Mouse (Mus musculus) effector memory CD4-positive, alpha-beta T cell, adult 5 months (primary cell): ENCODE measurements around the gene Zfp472. TPM values are rescaled to one million over a fixed set of nuclear protein-coding genes. Genes with fewer than 3 reads are reported as not detected.

ENCODE experiments used
- polyA plus RNA-seq: library from polyadenylated mRNA; unstranded; fragments of 100-300 nt; shearing (Covaris generic); gene quantifications from one replicate; pipeline ENCODE4 v1.2.1, GENCODE M21; 2017

The Zfp472 gene
- 12.3 TPM for polyA plus RNA-seq

GRCm38 (mm10) chr17:32965623-32966290 is at the start of gene Zfp472:
Zfp472 (plus strand) TSS chr17:32965814.

DNA sequence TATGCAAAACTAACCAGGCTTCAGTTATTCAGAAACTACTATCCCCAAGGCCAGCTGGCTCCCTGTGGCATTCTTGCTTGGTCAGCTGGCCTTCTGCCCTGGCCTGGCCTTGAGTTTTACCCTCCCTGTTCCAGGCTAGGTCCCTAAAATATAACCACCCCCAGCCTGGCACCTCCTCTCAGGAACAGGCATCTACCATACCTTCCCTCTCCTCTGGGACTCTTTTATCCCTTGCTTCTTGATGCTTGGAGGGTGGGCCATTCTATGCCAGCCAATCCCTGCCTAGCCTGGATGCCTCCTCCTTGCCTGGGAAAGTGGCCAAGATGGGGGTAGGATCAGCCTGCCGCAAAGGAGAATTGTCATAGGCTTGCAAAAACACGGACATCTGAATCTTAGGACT is 48.5 kb upstream of the Zfp472 start, which contains the start of gene Cyp4f14:
Gene Cyp4f14 (minus strand): TSS at position 212 of the 400 bp plus-strand sequence.

GRCm38 (mm10) chr17:32947215-32947914 is 18.2 kb upstream of the Zfp472 start, which contains the start of gene Cyp4f13:
Cyp4f13 (minus strand) TSS chr17:32947402.

DNA sequence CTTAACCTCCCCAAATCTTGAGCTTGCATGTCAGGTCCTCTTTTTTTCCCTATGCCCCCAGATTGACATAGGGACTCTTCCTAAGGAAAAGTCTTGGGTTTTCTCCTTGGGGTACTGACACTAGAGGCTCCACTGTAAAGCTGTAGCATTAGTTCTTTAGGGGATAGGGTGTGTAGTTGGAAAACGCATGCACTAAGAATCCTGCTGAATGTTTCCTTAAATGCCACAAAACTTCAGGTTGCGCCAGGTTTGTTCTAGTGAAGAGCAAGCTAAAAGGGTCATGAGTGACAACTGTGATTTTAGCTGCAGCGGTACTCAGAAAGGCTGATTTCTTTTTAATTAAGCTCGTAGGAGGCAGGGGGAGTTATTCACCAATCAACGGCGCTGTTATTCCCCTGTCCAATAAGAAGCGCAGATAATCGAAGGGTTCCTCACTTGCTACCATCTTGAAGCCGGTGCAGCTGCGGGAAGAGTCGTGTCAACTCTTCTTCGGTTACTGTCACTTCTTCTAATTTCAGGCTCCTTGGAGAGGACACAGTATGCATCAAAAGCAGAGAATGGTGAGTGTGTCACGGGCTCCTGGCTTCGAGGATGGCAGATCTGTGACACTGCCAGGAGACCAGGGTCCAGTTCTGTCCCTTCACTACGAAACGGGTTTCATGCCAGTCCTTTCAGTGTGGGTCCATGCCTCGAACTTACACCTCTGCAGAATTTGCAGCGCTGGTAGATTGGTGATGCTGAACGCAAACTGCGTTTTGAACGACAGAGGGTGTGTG is 27.3 kb downstream of the Zfp472 start, which contains the start of gene Zfp952:
Gene Zfp952 (plus strand): TSS at position 431 of the 776 bp plus-strand sequence.

Other genes starting within 250 kb of the Zfp472 start
- 34.4 TPM for gene Zfp871, start 177.5 kb upstream of the Zfp472 start, polyA plus RNA-seq
- not detected for gene Zfp811, start 155.9 kb upstream of the Zfp472 start, polyA plus RNA-seq
- gene Zfp799, start 135.6 kb upstream of the Zfp472 start, polyA plus RNA-seq = 5.2 TPM
- 0.20 TPM for gene Zfp870, start 74.2 kb upstream of the Zfp472 start, polyA plus RNA-seq
- gene Cyp4f14, start 48.5 kb upstream of the Zfp472 start, polyA plus RNA-seq = not detected
- gene Cyp4f13, start 18.4 kb upstream of the Zfp472 start, polyA plus RNA-seq = 47.3 TPM
- 9.7 TPM for gene Zfp952, start 27.3 kb downstream of the Zfp472 start, polyA plus RNA-seq
- gene Zfp763, start 67.6 kb downstream of the Zfp472 start, polyA plus RNA-seq = 1.5 TPM
- gene 4921501E09Rik, start 102.2 kb downstream of the Zfp472 start, polyA plus RNA-seq = not detected
- gene Zfp563, start 123.5 kb downstream of the Zfp472 start, polyA plus RNA-seq = 1.8 TPM
- not detected for gene Morc2b, start 173.9 kb downstream of the Zfp472 start, polyA plus RNA-seq
- not detected for gene Olfr55, start 202.6 kb downstream of the Zfp472 start, polyA plus RNA-seq
- gene Olfr239, start 225.5 kb downstream of the Zfp472 start, polyA plus RNA-seq = not detected